Mouse (Mus musculus) thymus, adult 2 months (tissue): ENCODE results near the gene Enkd1.

Experiments
- CTCF ChIP-seq: fragments of 200-500 bp; IDR thresholded peaks from 2 replicates; pipeline ENCODE4 v1.5.1; 2012; ENCODE audit warnings: mild to moderate bottlenecking, control low read depth, low read length, moderate library complexity, borderline replicate concordance; ENCODE audit not compliant: control insufficient read depth, poor library complexity, insufficient read depth; ENCODE audit errors: extremely low read depth
- POLR2A ChIP-seq: fragments of 200-500 bp; IDR thresholded peaks from 2 replicates; pipeline ENCODE4 v1.6.1; 2012; ENCODE audit warnings: mild to moderate bottlenecking, low read length, control low read depth, moderate library complexity; ENCODE audit not compliant: control insufficient read depth, poor library complexity, insufficient read depth; ENCODE audit errors: extremely low read depth

DNA sequence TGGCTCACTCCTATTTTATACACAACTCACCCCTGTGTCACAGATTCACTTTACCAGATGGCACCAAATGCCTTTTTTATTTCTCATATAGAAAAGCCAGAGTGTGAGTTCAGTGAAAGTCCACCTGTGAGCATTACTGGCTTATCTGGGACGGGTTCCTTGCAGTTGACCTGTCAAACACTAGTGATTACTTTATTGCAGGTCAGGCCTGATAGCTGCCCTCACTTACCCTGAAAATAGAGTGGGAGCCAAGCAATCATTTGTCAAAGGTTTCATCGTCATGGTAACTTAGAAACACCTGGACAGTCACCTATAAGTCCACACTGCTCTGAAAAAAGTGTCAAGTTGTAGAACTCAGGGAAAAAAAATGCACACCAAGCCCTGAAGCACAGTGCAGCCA lies 46.7 kb upstream of the Enkd1 start:
- TF ChIP-seq CTCF (no peak), POLR2A (no peak)
